Mouse (Mus musculus) layer of hippocampus, adult 6 months (tissue): ENCODE measurements around the gene Stk11. TPM values are rescaled to one million over a fixed set of nuclear protein-coding genes. Genes with fewer than 3 reads are reported as not detected.

ENCODE experiments used
- long read RNA-seq, 2 experiments: library from polyadenylated mRNA; unstranded; transcript quantifications; one replicate each; pipeline ENCODE4 v2.0.0; 2019 to 2020
- polyA plus RNA-seq: library from polyadenylated mRNA; unstranded; fragments of <200 nt; fragmentation: Nextera tagmentation; gene quantifications from 2 replicates; pipeline ENCODE4 v1.2.3, GENCODE M21; 2021

Stk11 gene
- 16.5 and 18.4 TPM in 2 replicates for polyA plus RNA-seq
- long read RNA-seq, experiment 1, transcript Stk11-201 (10 exons, 2,566 nt), result major isoform, 13 of 20 reads
- long read RNA-seq, experiment 1, partial matches to known transcripts, result 7 of 20 reads
- long read RNA-seq, experiment 1, other reads (novel, unspliced or antisense), result 0 of 20 reads
- long read RNA-seq, experiment 2, transcript Stk11-201 (10 exons, 2,566 nt), result major isoform, 14 of 28 reads
- long read RNA-seq, experiment 2, partial matches to known transcripts, result 5 of 28 reads
- long read RNA-seq, experiment 2, other reads (novel, unspliced or antisense), result 7 of 28 reads

DNA sequence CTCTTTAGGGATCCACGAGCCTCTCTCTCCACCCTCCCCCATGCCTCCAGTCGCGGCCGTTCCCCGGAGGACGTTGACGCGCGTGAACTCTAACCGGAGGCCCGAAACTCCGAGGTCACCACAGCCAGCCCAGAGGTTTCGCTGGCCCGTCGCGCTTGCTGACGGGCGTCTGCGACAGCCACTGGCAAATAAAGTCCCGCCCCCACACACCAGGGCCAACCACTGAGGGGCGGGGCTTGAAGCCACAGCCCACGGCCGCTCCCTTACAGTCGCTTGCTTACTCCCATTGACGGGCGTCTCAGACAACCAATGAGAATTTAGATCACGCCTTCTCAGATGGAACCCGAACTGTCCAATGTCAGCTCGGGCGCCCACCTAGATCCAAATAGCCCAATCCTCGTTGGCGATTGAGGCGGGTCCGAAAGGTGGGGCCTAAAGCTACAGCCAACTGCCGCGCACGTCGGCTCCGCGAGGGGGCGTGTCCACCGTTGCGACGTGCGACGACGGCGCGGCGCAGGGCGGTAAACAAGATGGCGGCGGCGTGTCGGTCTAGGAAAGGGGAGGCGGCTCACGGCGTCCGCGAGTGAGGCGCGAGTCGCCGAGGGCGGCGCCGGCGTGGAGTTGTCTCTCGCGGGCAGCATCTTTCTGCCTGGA lies at the start of gene Stk11:
Stk11 (plus strand) TSS at position 514 of the 654 bp plus-strand sequence.

DNA sequence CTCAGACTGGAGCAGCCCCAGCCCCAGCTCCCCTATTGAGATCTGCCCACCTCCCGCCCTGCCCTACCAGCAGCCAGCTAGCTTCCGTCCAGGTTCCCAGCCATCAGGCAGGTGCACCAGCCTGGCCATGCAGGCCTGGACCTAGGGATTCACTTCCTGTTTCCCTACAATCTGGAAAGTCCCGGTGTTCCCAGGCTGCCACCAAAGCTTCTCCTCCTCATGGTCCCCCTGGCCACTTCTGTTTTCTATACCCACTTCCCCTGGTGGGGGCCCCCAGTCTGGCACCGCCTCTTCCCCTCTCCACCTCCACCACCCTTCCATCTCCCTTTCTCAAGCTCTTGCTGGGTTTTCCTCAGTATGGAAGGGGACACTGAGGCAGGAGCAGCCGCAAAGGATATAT lies 10.1 kb upstream of the Stk11 start, which contains the start of gene Sbno2:
Sbno2 (minus strand) TSS at position 112 of the 400 bp plus-strand sequence.

DNA sequence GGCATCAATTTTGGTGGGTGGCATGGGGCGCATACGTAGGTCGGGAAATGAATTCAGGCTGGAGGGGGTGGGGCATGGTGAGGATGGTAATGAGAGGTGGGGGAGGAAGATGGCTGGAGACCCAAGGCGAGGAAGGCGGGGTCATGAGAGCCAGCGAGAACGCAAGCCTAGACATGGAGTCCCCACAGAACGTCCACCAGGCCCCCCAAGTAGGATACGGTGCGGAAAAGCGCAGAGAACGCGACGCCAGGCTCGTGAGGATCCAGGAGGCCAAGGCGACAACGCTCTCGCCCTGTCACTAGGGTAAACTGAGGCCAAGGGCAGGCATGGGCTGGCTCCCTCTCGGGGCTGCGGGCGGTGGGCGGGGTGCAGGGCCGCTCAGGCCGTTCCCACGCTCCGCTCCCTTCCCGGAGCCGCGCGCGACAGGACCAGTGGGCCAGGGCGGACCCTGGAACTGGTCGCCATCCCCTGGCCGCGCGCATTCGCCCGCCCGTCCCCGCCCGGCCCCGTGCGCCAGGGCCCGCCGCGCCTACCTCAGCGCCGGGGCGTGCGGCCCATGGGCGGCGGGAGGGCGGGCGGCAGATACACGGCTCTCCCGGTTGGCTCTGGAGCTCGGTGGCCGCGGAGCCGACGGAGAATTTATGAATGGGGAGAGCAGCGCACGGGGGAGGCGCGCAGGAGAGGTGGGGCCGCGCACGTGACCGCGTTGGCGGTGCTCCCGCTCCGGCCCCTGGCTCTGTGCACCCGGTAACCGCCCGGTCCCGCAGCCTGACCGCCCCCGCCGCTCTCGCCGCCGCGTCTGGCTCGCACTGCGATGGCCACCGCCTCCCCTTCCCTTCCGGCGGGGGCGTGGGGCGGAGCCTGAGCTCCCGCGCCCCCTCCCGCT lies 23.2 kb downstream of the Stk11 start, which contains the start of gene Atp5d:
Atp5d (plus strand) TSS at position 80 of the 886 bp plus-strand sequence.

DNA sequence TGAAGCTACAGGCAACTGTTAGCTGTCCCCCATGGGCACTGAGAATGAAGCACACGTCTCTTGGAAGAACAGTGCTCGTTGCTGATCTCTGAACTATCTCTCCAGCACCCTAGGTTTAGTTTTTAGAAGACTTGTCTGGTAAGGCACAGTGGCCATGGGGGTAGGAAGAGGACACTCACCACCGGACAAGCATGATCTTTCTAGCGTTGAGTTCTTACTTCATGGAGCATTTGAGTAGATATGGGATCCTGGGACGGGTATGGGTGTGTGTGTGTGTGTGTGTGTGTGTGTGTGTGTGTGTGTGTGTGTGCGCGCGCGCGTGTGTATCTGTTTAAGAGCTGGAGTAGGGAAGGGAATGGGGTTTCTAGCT lies 25.0 kb downstream of the Stk11 start, which contains the start of gene Cbarp:
Cbarp (minus strand) TSS at position 170 of the 370 bp plus-strand sequence.

DNA sequence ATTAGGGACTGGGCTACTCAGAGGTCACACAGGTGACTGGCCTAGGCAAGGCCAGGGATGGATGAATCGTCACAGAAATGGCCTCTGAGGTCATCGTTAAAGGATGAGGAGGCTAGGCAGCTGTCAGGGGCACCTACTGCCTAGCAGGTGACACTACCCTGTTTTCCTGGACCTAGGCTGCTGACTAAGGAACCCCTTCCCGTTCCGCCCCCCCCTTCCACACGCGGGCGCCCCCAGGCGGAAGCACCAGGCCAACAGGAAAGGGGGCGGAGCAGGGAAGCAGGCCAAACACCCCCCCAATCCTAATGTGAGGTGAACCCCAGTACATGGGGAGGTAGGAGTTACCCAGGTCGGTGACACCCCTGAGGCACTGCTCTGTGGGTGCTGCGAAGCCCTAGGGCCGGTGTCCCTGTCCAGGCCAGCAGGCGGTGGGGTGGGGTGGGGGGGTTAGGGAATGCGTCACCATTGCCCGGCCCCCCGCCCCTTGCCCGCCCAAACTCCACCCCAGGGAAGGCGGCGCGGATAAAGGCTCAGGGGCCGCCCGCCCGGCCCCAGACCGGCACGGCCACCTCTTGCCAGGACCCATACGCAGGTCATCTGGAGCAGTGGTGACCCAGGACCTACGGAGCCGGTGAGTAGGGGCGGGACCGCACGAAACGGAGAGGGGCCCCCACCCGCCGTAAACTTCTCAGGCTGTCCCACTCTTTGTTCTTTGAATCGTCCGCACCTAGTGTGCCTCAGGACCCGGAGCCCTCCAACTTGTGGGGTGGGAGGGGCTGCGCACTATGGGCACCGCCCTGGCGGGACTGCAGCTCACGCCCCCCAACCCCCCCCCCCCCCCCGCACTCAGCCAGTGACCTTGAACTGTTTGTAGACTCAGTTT lies 32.4 kb downstream of the Stk11 start, which contains the start of gene Midn:
Midn (plus strand) TSS at position 554 of the 883 bp plus-strand sequence.

DNA sequence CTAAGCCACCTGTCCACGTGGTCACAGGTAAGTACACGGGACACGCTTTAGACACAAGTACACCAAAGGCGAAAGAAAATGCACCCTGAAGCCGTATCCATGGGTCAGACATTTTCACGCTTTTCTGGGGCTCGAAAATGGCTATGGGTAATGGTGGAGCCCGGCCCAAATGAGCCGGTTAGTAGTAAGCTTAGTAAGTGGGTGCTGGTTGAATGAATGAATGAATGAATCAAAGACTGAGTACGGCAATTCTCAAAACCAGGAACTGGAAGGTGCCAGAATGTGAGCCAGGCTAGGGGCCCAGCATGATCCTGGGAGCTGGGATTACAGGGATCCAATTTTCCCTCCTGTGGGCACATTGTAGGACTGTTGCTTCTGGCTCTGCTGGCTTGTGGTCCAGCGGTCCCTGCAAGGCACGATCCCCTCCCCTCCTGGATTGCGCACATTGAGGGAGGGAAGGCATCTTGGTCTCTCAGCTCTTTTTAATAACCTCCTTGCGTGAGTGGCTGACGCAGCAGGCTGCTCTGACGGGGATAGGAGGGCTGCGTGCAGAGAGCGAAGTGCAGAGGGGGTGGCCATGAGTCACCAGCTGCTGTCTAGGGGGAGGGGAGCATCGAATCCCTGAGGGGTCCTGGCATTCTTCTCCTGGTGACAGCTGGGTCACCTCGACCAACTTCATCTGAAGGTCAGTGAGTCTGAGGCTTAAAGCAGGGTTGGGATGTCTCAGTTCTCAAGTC lies 50.0 kb downstream of the Stk11 start, which contains the start of gene Cirbp:
Cirbp (plus strand) TSS at position 594 of the 737 bp plus-strand sequence.

DNA sequence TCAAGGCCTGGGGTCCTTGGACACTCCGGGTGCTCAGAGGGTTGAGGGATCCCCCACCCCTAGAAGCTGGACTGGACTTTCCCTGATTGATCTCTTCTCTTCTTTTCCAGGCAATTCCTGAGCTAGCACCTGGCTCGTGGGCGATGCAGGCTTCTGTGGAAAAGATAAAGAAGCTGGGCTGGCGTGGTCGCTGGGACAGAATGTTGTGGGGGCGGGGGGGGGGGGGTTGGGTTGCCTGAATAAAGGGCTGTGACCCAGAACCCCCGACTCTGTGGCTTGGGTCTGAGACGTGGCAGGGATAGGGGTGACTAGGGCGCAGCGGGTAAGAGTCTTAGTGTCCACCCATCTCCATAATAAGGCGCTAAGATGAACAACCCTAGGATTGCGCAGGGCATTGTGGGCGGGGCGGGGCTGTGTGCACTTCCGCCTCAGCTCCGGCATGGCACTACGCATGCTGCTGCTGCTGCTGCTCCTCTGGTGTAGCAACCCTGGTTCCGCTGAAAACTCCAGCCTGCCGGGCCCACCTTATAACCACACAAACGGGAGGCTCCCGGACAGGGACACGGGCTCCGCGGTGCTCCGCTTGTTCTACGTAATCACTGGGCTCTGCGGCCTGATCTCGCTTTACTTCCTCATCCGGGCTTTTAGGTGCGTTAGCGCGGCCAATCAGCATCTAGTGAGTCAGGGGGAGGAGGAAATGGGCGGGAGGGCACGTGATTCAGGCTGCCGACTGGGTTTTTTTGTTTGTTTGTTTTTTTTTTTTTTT lies 57.1 kb downstream of the Stk11 start, which contains the start of gene 1600002K03Rik:
1600002K03Rik (plus strand) TSS at position 418 of the 766 bp plus-strand sequence.

DNA sequence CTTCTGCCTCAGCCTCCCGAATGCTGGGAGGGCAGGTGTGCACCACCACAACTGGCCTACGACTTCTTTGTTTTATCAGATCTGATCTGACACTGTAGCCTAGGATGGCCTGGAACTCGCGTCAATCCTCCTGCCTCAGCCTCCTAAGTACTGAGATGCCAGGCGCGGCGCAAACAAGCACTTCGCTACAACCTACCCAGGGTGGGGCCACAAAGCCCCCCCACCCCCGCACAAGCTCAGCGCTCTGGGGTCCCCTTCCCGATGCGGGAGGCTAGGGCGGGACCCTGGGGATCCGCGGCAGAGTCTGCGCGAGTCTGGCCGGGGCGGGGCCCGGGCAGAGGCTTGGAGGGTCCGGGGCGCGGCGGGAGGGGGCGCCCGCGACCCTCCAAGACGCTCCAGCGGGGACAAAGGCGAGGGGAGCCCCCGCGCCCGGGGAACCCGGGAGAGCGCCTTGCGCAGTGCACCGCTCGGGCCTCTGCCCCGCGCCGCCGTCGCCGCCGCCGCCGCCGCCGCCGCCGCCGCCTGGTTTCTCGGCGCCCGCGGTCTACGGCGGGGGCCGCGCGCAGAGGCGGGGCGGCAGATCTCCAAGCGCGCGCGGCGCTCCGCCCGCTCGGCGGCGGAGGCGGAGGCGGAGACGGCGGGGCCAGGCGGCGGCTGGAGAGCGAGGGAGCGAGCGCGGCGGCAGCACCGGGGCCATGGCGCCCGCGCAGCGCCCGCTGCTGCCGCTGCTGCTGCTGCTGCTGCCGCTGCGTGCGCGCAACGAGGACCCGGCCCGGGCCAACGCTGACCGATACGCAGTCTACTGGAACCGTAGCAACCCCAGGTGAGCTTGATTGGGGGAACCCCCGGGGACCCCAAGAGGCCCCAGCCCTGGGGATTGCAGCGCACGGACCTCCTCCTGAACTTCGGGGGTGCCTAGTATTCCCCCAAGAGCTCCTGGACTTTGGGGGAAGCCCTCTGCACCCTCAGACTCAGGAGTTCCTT lies 63.8 kb downstream of the Stk11 start, which contains the start of gene Efna2:
Efna2 (plus strand) TSS at position 415 of the 984 bp plus-strand sequence.

Other genes starting within 250 kb of the Stk11 start
- 4.5 and 6.4 TPM in 2 replicates for gene Prtn3, start 241.3 kb upstream of the Stk11 start, polyA plus RNA-seq
- gene Plppr3, start 241.2 kb upstream of the Stk11 start, polyA plus RNA-seq, result 35.4 and 44.1 TPM in 2 replicates
- not detected in 2 replicates for gene Elane, start 229.6 kb upstream of the Stk11 start, polyA plus RNA-seq
- not detected in 2 replicates for gene Cfd, start 224.9 kb upstream of the Stk11 start, polyA plus RNA-seq
- 44.2 and 50.2 TPM in 2 replicates for gene Med16, start 206.9 kb upstream of the Stk11 start, polyA plus RNA-seq
- gene Gm26602, start 204.9 kb upstream of the Stk11 start, polyA plus RNA-seq, result not detected in 2 replicates
- gene Kiss1r, start 198.8 kb upstream of the Stk11 start, polyA plus RNA-seq, result 4.1 and 4.4 TPM in 2 replicates
- 232 and 239 TPM in 2 replicates for gene R3hdm4, start 194.6 kb upstream of the Stk11 start, polyA plus RNA-seq
- gene Arid3a, start 188.8 kb upstream of the Stk11 start, polyA plus RNA-seq, result 0.87 and 1.7 TPM in 2 replicates
- 87.4 and 87.9 TPM in 2 replicates for gene Wdr18, start 155.7 kb upstream of the Stk11 start, polyA plus RNA-seq
- gene Grin3b, start 145.1 kb upstream of the Stk11 start, polyA plus RNA-seq, result 0.06 and 0.11 TPM in 2 replicates
- 11.9 and 12.3 TPM in 2 replicates for gene Tmem259, start 131.5 kb upstream of the Stk11 start, polyA plus RNA-seq
- gene Cnn2, start 127.2 kb upstream of the Stk11 start, polyA plus RNA-seq, result 12.4 and 13.3 TPM in 2 replicates
- gene Abca7, start 119.3 kb upstream of the Stk11 start, polyA plus RNA-seq, result 1.3 and 1.6 TPM in 2 replicates
- gene Arhgap45, start 99.2 kb upstream of the Stk11 start, polyA plus RNA-seq, result 1.6 and 1.7 TPM in 2 replicates
- gene Polr2e, start 76.0 kb upstream of the Stk11 start, polyA plus RNA-seq, result 232 and 241 TPM in 2 replicates
- 945 and 1,045 TPM in 2 replicates for gene Gpx4, start 68.6 kb upstream of the Stk11 start, polyA plus RNA-seq
- gene Sbno2, start 10.2 kb upstream of the Stk11 start, polyA plus RNA-seq, result 2.8 and 3.1 TPM in 2 replicates
- gene Atp5d, start 22.8 kb downstream of the Stk11 start, polyA plus RNA-seq, result 943 and 1,004 TPM in 2 replicates
- 55.5 and 72.9 TPM in 2 replicates for gene Cbarp, start 25.0 kb downstream of the Stk11 start, polyA plus RNA-seq
- gene Midn, start 32.5 kb downstream of the Stk11 start, polyA plus RNA-seq, result 8.3 and 11.7 TPM in 2 replicates
- gene Cirbp, start 50.2 kb downstream of the Stk11 start, polyA plus RNA-seq, result 162 and 186 TPM in 2 replicates
- 10.6 and 11.0 TPM in 2 replicates for gene 1600002K03Rik, start 57.1 kb downstream of the Stk11 start, polyA plus RNA-seq
- gene Efna2, start 63.7 kb downstream of the Stk11 start, polyA plus RNA-seq, result 7.4 and 8.6 TPM in 2 replicates
- gene Mum1, start 110.6 kb downstream of the Stk11 start, polyA plus RNA-seq, result 22.1 and 23.6 TPM in 2 replicates
- gene Ndufs7, start 133.3 kb downstream of the Stk11 start, polyA plus RNA-seq, result 865 and 922 TPM in 2 replicates
- 51.8 and 54.3 TPM in 2 replicates for gene Gamt, start 145.2 kb downstream of the Stk11 start, polyA plus RNA-seq
- 3.0 and 3.1 TPM in 2 replicates for gene Dazap1, start 145.7 kb downstream of the Stk11 start, polyA plus RNA-seq
- 2,763 and 3,004 TPM in 2 replicates for gene Rps15, start 176.7 kb downstream of the Stk11 start, polyA plus RNA-seq
- 15.7 and 18.9 TPM in 2 replicates for gene Apc2, start 180.2 kb downstream of the Stk11 start, polyA plus RNA-seq
- gene 2310011J03Rik, start 204.7 kb downstream of the Stk11 start, polyA plus RNA-seq, result 33.2 and 34.9 TPM in 2 replicates
- 1.6 and 1.7 TPM in 2 replicates for gene Pcsk4, start 213.7 kb downstream of the Stk11 start, polyA plus RNA-seq
- 7.6 and 9.0 TPM in 2 replicates for gene Reep6, start 214.2 kb downstream of the Stk11 start, polyA plus RNA-seq
- 2.3 and 3.4 TPM in 2 replicates for gene Adamtsl5, start 232.6 kb downstream of the Stk11 start, polyA plus RNA-seq
- gene Plk5, start 240.7 kb downstream of the Stk11 start, polyA plus RNA-seq, result 20.6 and 23.4 TPM in 2 replicates